Comparison of ENCODE assay signal across 9 mouse cellular contexts in the genomic region with DNA sequence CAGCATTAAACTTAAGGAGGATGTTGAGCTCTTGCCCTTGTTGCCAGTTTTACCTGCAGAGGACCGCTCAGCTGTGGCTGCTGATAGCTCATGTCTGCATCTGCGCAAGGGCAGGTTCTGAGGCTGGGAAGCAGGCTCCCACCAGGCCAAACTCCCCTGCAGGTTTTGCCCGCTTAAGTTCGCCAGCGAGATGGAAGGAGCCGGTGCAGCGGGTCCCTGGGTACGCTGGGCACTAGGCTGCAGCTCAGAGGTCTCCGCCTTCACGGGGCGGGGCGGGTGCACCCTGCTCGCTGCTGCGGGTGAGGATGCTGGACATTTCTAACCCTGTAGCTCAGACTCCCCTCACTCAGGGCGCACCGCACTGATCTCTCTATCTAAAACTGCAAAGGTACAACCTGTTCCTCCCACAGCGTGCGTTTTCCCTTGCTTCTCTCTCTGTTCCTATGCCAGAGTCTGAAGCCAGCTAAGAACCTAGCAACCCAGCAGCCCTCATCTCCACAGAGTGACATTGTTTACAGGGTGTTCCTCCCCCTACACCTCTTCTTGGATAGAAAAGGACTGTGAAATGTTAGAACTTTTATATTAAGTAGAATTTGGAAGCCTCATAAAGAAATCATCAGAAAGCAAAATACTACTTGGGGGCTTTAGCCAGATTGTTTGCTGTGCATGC. TPM values are rescaled to one million over a fixed set of nuclear protein-coding genes. Genes with fewer than 3 reads are reported as not detected.
DNase-seq lines count a peak whose midpoint lies in the region; ATAC-seq and TF ChIP-seq lines count a peak whose summit lies in the region.
"Had no signal": no experiment of that assay in that cellular context is flagged by ENCODE, and none has a peak within 500 bp of the region (broad histone marks: within the 10 kb centered on the region; RNA-seq: fewer than 3 reads in every experiment).

Gene Slc38a11 (minus strand): TSS at position 207 of the 670 bp plus-strand sequence.

- DNase-seq in kidney, adult 18-20 months = no peak
- DNase-seq in adrenal gland, postnatal 10 days = peak; percentile 46
- DNase-seq in forebrain, postnatal 0 days = no peak
- DNase-seq in liver = peak; percentile 11
- DNase-seq in spleen, adult 18-20 months = no peak
- no peak for DNase-seq in spleen, postnatal 14 days (ENCODE audit: low spot score in 2 of 2)

- H3K4me2 ChIP-seq in kidney, embryonic 14.5 days (replicated peaks; ENCODE audit: low read depth, low read length) = peak within 1 kb of the TSS; percentile 34
- H3K4me2 ChIP-seq in forebrain, postnatal 0 days (ENCODE audit: low read depth) = peak within 1 kb of the TSS; percentile 54
- H3K4me2 ChIP-seq in stomach, embryonic 16.5 days (ENCODE audit: low read depth, low read length) = peak within 1 kb of the TSS; percentile 16

- H3K9me3 ChIP-seq in kidney, embryonic 14.5 days (ENCODE audit: control insufficient read depth, low read length) = no peaks in the 10 kb centered on the region
- H3K9me3 ChIP-seq in forebrain, postnatal 0 days (ENCODE audit: low read length) = no peaks in the 10 kb centered on the region
- H3K9me3 ChIP-seq in stomach, embryonic 16.5 days (replicated peaks; ENCODE audit: control insufficient read depth, low read length) = no peaks in the 10 kb centered on the region

- no peak within 1 kb of the TSS for H3K9ac ChIP-seq in kidney, embryonic 14.5 days (ENCODE audit: low read depth, low read length)
- H3K9ac ChIP-seq in forebrain, postnatal 0 days = 0 out of 2 replicates have a peak within 1 kb of the TSS, but pooled peaks have one; percentile 19
- no peak within 1 kb of the TSS for H3K9ac ChIP-seq in stomach, embryonic 16.5 days (ENCODE audit: low read length)

- no peaks in the 10 kb centered on the region for H3K4me1 ChIP-seq in kidney, embryonic 14.5 days (ENCODE audit: control insufficient read depth, insufficient read depth, low read length)
- peaks cover 6% of the 10 kb centered on the region; the same call in 1 of the 2 replicates for H3K4me1 ChIP-seq in forebrain, postnatal 0 days (ENCODE audit: insufficient read depth)
- H3K4me1 ChIP-seq in stomach, embryonic 16.5 days (ENCODE audit: control insufficient read depth, insufficient read depth, low read length) = peaks cover 7% of the 10 kb centered on the region; the same call in 1 of the 2 replicates

- peak; percentile 86; the same call in 1 of the 2 replicates for ATAC-seq in kidney, embryonic 14.5 days (ENCODE audit: low FRiP score, low TSS enrichment)
- ATAC-seq in forebrain, postnatal 0 days = peak; percentile 58
- peak; percentile 62; the same call in 1 of the 2 replicates for ATAC-seq in stomach, embryonic 16.5 days (ENCODE audit: insufficient read depth, low FRiP score)
- ATAC-seq: Patski had no signal

- no peaks in the 10 kb centered on the region for H3K36me3 ChIP-seq in kidney, embryonic 14.5 days (ENCODE audit: control insufficient read depth, insufficient read depth, low read length)
- H3K36me3 ChIP-seq in forebrain, postnatal 0 days (ENCODE audit: insufficient read depth) = no peaks in the 10 kb centered on the region
- no peaks in the 10 kb centered on the region for H3K36me3 ChIP-seq in stomach, embryonic 16.5 days (ENCODE audit: control insufficient read depth, insufficient read depth, low read length)

- TF ChIP-seq CTCF in forebrain, postnatal 0 days (IDR thresholded peaks at IDR 0.05; ENCODE audit: low read depth) = no peak

- peak within 1 kb of the TSS; percentile 12; the same call in 1 of the 2 replicates for H3K4me3 ChIP-seq in kidney, embryonic 14.5 days (ENCODE audit: low read length)
- H3K4me3 ChIP-seq in forebrain, postnatal 0 days (ENCODE audit: low read depth, low read length) = peak within 1 kb of the TSS; percentile 27
- no peak within 1 kb of the TSS for H3K4me3 ChIP-seq in stomach, embryonic 16.5 days (replicated peaks; ENCODE audit: low read length)

- 4% methylated on average over 18 of the region's 18 CpGs for WGBS in kidney, embryonic 14.5 days
- 5% methylated on average over 18 of the region's 18 CpGs for WGBS in forebrain, postnatal 0 days
- 7% methylated on average over 18 of the region's 18 CpGs for WGBS in stomach, embryonic 16.5 days

- H3K27me3 ChIP-seq in kidney, embryonic 14.5 days (ENCODE audit: control insufficient read depth, insufficient read depth, low read length) = no peaks in the 10 kb centered on the region
- no peaks in the 10 kb centered on the region; the same call in 1 of the 2 replicates for H3K27me3 ChIP-seq in forebrain, postnatal 0 days (ENCODE audit: insufficient read depth, low read length)
- H3K27me3 ChIP-seq in stomach, embryonic 16.5 days (ENCODE audit: control insufficient read depth, insufficient read depth, low read length) = no peaks in the 10 kb centered on the region; the same call in 1 of the 2 replicates

- H3K27ac ChIP-seq in kidney, embryonic 14.5 days (ENCODE audit: low read depth, low read length) = no peak within 1 kb of the TSS
- H3K27ac ChIP-seq in forebrain, postnatal 0 days (ENCODE audit: low read depth, low read length) = no peak within 1 kb of the TSS
- H3K27ac ChIP-seq in stomach, embryonic 16.5 days (ENCODE audit: low read length) = no peak within 1 kb of the TSS

RNA-seq across cellular contexts. Expression of gene Slc38a11, which starts in this region (rescaled TPM):
- polyA plus RNA-seq in kidney, embryonic 14.5 days (2014; fragmentation: Nextera tagmentation; extraction: Ambion mirVana) = 0.17 and 0.73 TPM in 2 replicates
- total RNA-seq in adrenal gland, postnatal 10 days (2021) = 10 to 100 TPM; 20.9 to 22.6 TPM
- 3.2 and 4.1 TPM in 2 replicates for total RNA-seq in forebrain, postnatal 0 days (2014; rRNA removed)
- polyA plus RNA-seq in forebrain, postnatal 0 days (2015; fragmentation: Nextera tagmentation; extraction: Ambion mirVana) = 0.49 and 0.92 TPM in 2 replicates
- 0.40 and 0.62 TPM in 2 replicates for polyA plus RNA-seq in stomach, embryonic 16.5 days (2015; fragmentation: Nextera tagmentation; extraction: Ambion mirVana)
- polyA plus RNA-seq: Patski had no signal

Comparison
In these comparisons a context has a peak if more than half of its experiments do, and no peak if none do; other contexts are left out.
1. Peak in ATAC-seq, H3K4me3 ChIP-seq and H3K4me2 ChIP-seq in kidney, embryonic 14.5 days; RNA of the gene not detected or under 1 TPM.
2. Peak in ATAC-seq and H3K4me2 ChIP-seq in stomach, embryonic 16.5 days; RNA of the gene not detected or under 1 TPM.
3. DNase-seq: peak in adrenal gland, postnatal 10 days (single experiment) and liver (single experiment); none in kidney, adult 18-20 months (single experiment), forebrain, postnatal 0 days (single experiment), spleen, adult 18-20 months (0 of 2) and spleen, postnatal 14 days (0 of 2).
4. Peak in every context shown above with its lines, with median percentiles within 50 percentile points of each other: ATAC-seq and H3K4me2 ChIP-seq.